Mouse (Mus musculus): ENCODE results near the gene Plekha6.

Gene Plekha6

DNA sequence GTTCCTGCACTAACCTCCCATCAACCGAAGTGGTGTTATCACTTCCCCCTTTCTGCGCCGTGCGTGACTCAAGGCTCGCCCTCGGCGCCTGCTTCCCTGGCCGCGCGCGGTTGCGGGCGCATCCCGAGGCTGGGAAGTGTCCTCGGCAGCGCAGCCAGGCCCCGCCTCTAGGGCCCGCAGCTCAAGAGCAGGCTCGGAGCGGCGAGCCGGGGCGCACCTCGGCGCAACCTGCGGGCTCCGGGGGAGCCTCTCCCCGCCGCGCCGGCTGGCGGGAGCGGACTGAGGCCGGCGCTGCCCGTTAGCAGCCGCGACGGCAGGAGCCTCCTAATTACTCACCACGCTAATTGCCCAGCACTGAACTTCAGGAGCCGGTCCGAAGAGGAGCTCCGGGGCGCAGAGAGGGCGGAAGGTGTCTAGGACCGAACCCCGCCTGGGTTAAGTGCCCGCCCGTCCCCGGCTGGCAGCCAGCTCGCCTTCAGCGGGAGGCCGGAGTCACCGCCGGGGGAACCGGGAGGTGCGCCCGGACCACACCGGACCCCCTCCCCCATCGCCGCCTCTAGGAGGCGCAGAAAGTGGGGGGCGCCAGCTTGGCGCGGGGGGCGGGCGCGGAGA, at the start of gene Plekha6:
Plekha6 (plus strand) TSS at position 391 of the 612 bp plus-strand sequence.
- no peak for DNase-seq (ENCODE audit: low spot score in 2 of 2)

DNA sequence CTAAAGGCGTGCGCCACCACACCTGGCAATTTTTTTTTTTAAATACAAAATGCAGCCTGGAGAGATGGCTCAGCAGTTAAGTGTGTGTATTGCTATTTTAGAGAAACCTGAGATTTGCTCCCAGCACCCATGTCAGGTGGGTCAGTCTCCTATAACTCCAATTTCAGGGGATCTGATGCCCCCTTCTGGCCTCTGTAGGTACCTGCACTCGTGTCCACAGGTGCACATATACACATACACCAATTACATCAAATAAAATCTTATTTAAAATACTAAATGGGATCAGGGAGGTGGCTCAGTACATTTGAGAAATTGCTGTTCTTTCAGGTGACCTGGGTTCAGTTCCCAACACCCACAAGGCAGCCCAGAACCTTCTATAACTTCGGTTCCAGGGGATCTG, 47.9 kb upstream of the Plekha6 start:
- no peak for DNase-seq (ENCODE audit: low spot score in 2 of 2)

- DNase-seq (ENCODE audit: low spot score in 2 of 2), result no peak
Observed at GRCm38 (mm10) chr1:133118127-133118526, 45.9 kb upstream of the Plekha6 start.

DNA sequence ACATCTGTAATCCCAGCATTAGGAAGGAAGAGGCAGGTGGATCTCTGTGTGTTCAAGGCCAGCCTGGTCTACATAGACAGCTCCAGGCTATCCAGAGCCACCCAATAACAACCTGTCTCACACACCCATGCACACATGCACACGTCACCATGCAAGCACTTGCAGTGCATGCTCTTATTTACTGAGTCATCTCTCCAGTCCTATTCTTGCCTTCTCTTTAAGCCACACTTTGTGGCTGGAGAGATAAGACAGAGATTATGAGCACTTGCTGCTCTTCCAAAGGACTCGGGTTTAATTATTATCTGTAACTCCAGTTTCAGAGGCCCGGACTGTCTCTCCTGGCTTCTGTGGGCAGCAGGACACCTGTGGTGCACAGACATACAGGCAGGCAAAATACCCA, 45.2 kb upstream of the Plekha6 start:
- DNase-seq (ENCODE audit: low spot score in 2 of 2), result no peak

DNA sequence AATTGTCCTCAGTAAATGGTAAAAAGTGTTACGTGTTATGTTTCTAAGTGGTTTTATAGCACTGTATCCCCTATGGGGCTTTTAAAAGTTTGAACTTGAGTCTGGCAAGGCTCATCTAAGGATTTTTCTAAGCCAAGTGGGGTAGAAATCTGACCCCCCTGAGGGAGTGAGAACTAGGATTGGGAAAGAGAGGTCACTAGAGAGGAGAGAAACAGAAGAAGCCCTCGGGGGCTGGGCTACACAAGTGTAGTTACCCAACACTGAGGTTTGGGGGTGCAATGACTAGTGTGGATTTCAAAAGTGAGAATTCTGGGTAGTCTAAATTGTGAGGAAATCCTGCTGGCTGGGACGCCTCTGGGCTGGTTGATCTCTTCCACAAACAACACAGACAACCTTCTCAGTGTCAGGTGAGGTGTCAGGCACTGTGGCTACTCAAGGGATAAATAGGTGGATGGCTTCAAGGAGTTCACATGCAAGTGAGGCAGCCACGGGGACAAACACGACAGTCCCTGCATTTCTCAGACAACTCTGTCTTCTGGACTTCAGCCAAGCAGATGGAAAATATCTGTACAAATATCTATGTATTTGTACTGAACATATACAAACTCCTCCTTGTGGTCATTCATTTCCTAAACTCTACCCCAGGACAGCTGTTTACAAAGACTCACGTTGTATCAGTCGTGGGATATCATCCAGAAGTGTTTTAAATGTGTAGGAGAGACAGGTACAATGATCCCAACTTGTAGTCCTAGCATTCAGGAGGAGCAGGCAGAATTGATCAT, 43.9 kb upstream of the Plekha6 start:
- DNase-seq (ENCODE audit: low spot score in 2 of 2), result peak in 1 of 2 experiments; percentile 5

- no peak for DNase-seq (ENCODE audit: low spot score in 2 of 2)
Observed at GRCm38 (mm10) chr1:133121246-133121645, 42.8 kb upstream of the Plekha6 start.

DNA sequence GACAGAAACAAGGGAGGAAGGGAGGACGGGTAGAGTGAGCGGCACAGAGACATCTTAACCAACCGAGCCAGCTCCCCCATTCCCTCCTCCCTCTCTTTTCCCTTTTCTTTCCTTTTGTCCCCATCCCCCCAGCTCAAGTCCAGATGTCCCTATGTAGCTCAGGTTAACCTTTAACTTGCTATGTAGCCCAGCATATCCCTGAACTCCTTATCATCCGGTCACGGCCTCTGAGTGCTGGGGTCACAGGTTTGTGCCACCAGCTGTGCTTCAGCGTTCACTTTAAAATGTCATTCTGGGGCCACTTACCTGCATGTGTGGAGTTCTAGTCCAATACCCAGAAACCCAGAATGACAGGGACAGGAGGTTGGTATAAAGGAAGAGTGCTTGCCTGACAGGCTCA, 39.9 kb upstream of the Plekha6 start:
- DNase-seq (ENCODE audit: low spot score in 2 of 2), result no peak

DNA sequence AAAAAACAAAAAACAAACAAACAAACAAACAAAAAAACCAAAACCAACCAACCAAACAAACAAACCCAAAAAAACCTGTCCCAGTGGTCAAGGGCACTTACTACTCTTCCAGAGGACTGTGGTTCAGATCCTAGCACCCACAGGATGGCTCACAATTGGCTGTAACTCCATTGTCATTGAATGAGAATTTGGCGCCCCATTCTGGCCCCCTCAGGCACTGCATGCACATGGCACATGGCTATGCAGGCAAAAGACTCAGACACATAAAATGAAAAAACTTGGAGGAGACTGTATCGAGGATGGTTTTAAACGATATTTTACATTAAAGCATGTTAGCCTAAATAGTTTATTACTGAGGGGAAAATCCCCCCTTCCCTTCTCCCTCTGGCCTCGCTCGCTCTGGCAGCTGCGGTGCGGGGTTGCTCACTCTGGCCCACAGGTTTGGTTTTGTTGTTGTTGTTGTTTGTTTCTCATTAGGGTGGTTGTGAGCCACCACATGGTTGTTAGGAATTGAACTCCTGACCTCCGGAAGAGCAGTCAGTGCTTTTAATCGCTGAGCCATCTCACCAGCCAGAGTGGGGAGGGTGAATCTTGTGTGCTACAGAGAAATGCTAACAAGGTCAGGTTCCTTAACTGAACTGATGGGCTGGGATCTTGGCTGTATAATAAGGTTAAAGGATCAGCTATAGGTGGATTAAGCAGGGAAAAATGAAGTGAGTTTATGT, 38.2 kb upstream of the Plekha6 start:
- no peak for DNase-seq (ENCODE audit: low spot score in 2 of 2)

- DNase-seq (ENCODE audit: low spot score in 2 of 2), result no peak
Observed at GRCm38 (mm10) chr1:133126365-133126740, 37.7 kb upstream of the Plekha6 start.

- DNase-seq (ENCODE audit: low spot score in 2 of 2), result no peak
Observed at GRCm38 (mm10) chr1:133127328-133127727, 36.7 kb upstream of the Plekha6 start.

- no peak for DNase-seq (ENCODE audit: low spot score in 2 of 2)
Observed at GRCm38 (mm10) chr1:133129471-133130221, 34.4 kb upstream of the Plekha6 start.

- DNase-seq (ENCODE audit: low spot score in 2 of 2), result peak; percentile 99 to 100
Observed at GRCm38 (mm10) chr1:133130638-133131560, 33.1 kb upstream of the Plekha6 start, which contains the start of gene Ppp1r15b. Ppp1r15b (plus strand) TSS chr1:133131143.

- no peak for DNase-seq (ENCODE audit: low spot score in 2 of 2)
Observed at GRCm38 (mm10) chr1:133131561-133131905, 32.5 kb upstream of the Plekha6 start.

- peak in 1 of 2 experiments; percentile 26 for DNase-seq (ENCODE audit: low spot score in 2 of 2)
Observed at GRCm38 (mm10) chr1:133131936-133132335, 32.1 kb upstream of the Plekha6 start.

DNA sequence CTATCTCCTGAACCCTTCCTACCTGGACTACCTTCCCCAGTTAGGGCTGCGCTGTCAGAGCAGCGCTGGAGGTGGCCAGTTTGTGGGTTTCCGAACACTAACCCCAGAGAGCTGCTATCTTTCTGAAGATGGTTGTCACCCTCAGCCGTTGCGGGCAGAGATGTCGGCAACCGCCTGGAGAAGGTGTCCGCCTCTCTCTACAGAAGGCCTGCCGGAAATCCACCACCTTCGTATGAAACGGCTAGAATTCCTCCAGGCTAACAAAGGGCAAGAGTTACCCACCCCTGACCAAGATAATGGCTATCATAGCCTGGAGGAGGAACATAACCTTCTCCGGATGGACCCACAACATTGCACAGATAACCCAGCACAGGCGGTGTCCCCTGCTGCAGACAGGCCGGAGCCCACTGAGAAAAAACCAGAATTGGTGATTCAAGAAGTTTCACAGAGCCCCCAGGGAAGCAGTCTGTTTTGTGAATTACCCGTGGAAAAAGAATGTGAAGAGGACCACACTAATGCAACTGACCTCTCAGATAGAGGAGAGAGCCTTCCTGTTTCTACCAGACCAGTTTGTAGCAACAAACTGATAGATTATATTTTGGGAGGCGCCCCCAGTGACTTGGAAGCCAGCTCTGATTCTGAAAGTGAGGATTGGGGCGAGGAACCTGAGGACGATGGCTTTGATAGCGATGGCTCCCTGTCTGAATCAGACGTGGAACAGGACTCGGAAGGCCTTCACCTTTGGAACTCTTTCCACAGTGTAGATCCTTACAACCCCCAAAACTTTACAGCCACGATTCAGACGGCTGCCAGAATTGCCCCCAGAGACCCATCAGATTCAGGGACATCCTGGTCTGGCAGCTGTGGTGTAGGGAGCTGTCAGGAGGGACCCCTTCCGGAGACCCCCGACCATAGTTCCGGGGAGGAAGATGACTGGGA, 31.4 kb upstream of the Plekha6 start:
- DNase-seq (ENCODE audit: low spot score in 2 of 2), result peak in 1 of 2 experiments; percentile 9

- DNase-seq (ENCODE audit: low spot score in 2 of 2), result peak in 1 of 2 experiments; percentile 17
Observed at GRCm38 (mm10) chr1:133133425-133133824, 30.6 kb upstream of the Plekha6 start.

DNA sequence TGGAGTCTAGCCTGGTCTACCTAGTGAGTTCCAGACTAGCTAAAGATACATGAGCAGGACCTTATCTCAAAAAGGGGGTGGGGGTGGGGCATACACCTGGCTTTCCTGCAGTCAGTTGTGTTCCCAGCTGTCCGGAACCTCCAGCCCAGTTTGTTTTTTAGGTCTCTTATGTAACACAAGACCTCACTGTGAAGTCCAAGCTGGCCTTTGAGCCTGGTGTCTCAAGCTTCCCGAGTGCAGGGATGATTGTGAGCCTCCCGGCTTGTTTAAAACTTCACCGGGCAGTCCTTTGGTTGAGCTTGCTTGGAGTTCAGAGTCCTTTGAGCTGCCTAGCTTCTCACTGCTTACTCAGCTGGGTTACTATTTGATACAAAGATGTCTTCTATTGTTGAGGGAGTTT, 29.9 kb upstream of the Plekha6 start:
- DNase-seq (ENCODE audit: low spot score in 2 of 2), result peak in 1 of 2 experiments; percentile 28

- DNase-seq (ENCODE audit: low spot score in 2 of 2), result no peak
Observed at GRCm38 (mm10) chr1:133134881-133135280, 29.1 kb upstream of the Plekha6 start.

- no peak for DNase-seq (ENCODE audit: low spot score in 2 of 2)
Observed at GRCm38 (mm10) chr1:133135808-133136207, 28.2 kb upstream of the Plekha6 start.

DNA sequence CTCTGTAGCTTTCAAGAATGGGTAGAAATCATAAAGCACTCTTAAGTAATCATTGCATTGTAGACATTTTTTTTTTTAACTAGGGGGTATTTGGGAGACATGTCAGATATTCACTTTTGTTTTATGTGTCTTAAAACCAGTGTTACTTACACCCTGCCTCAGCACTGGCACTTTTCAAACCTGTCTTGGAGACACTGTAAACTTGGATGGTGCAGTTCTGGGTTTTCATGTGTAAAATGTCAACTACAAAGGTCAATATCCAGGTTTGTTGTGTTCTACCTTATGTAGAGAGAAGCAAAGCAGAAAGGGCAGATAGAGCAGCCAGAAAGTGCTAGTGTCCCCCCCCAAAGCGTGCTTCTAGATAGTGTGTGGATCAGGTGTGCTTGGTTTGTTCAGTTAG, 25.6 kb upstream of the Plekha6 start:
- no peak for DNase-seq (ENCODE audit: low spot score in 2 of 2)
